Mouse (Mus musculus) hindbrain, embryonic 11.5 days (tissue): ENCODE measurements around the gene Gm29776. TPM values are rescaled to one million over a fixed set of nuclear protein-coding genes. Genes with fewer than 3 reads are reported as not detected.
A peak's percentile ranks its signal among the peaks of the same experiment; 100 is the strongest.

Experiments
- ATAC-seq: fragments of 200-750 bp; cut with Nextera tagmentation; 2 replicates; pipeline ENCODE4 v1.8.0; 2017; ENCODE audit warnings: mild to moderate bottlenecking, moderate TSS enrichment, moderate library complexity; ENCODE audit not compliant: low FRiP score
- DNase-seq: peaks from one replicate; pipeline ENCODE4 v3.0.0-alpha.2; 2015; ENCODE audit warnings: low spot score
- H3K27ac ChIP-seq: fragments of 300-500 bp; sonication (generic); 2 replicates; pipeline ENCODE4 v1.5.1; 2014; ENCODE audit warnings: mild to moderate bottlenecking, low read depth, low read length
- H3K27me3 ChIP-seq: fragments of 300-500 bp; sonication (generic); 2 replicates; pipeline ENCODE4 v1.6.1; 2014; ENCODE audit warnings: mild to moderate bottlenecking, low read length, moderate library complexity, mixed read lengths; ENCODE audit not compliant: control insufficient read depth, insufficient read depth
- H3K36me3 ChIP-seq: fragments of 300-500 bp; sonication (generic); 2 replicates; pipeline ENCODE4 v1.6.1; 2014; ENCODE audit warnings: mild to moderate bottlenecking, low read length, moderate library complexity, mixed read lengths; ENCODE audit not compliant: control insufficient read depth, insufficient read depth
- H3K4me1 ChIP-seq: fragments of 300-500 bp; sonication (generic); replicated peaks from 2 replicates; pipeline ENCODE4 v1.6.1; 2014; ENCODE audit warnings: low read length, mixed read lengths; ENCODE audit not compliant: control insufficient read depth, insufficient read depth
- H3K4me2 ChIP-seq: fragments of 300-500 bp; sonication (generic); replicated peaks from 2 replicates; pipeline ENCODE4 v1.6.1; 2014; ENCODE audit warnings: mild to moderate bottlenecking, low read depth, low read length
- H3K4me3 ChIP-seq: fragments of 300-500 bp; sonication (generic); 2 replicates; pipeline ENCODE4 v1.5.1; 2014; ENCODE audit warnings: low read depth, low read length
- H3K9ac ChIP-seq: fragments of 300-500 bp; sonication (generic); 2 replicates; pipeline ENCODE4 v1.6.1; 2014; ENCODE audit warnings: low read depth, low read length
- H3K9me3 ChIP-seq: fragments of 300-500 bp; sonication (generic); 2 replicates; pipeline ENCODE4 v1.6.1; 2016; ENCODE audit warnings: low read length; ENCODE audit not compliant: control insufficient read depth
- WGBS: fragments of 180-500 bp; shearing (Covaris S2); extraction: QIAGEN DNeasy Blood & Tissue Kit; methylation state at CpG from one replicate; pipeline ENCODE4 v1.1.7; 2014; 5-methylcytosine and 5-hydroxymethylcytosine counted together
- polyA plus RNA-seq: library from polyadenylated mRNA; unstranded; fragments of >200 nt; fragmentation: Nextera tagmentation; extraction: Ambion mirVana; gene quantifications from 2 replicates; pipeline ENCODE4 v1.2.1, GENCODE M21; 2014

Gene Gm29776
- polyA plus RNA-seq, 1 experiment from 2014 or later = 0.06 TPM

- ATAC-seq (no peak), DNase-seq (no peak)
- no peaks in the 10 kb centered on the region for H3K9me3 ChIP-seq
- no peaks in the 10 kb centered on the region for H3K36me3 ChIP-seq
- 48% methylated on average over 3 of the region's 3 CpGs for WGBS
- no peak overlapping the region for H3K4me3 ChIP-seq
- H3K4me1 ChIP-seq = no peaks in the 10 kb centered on the region
- H3K27ac ChIP-seq = no peak overlapping the region
- no peak overlapping the region for H3K9ac ChIP-seq
- H3K4me2 ChIP-seq = no peak overlapping the region
- H3K27me3 ChIP-seq = no peaks in the 10 kb centered on the region
These were observed 953 bp upstream of the Gm29776 start for GRCm38 (mm10) chr14:54699586-54699985.

- DNase-seq (no peak), ATAC-seq (no peak)
- Histone ChIP-seq H3K4me2 (no peak overlapping the region), H3K4me1 (no peaks in the 10 kb centered on the region), H3K4me3 (no peak overlapping the region), H3K27me3 (no peaks in the 10 kb centered on the region), H3K9ac (no peak overlapping the region), H3K27ac (no peak overlapping the region), H3K36me3 (no peaks in the 10 kb centered on the region), H3K9me3 (no peaks in the 10 kb centered on the region)
- WGBS = 88% methylated on average over 4 of the region's 4 CpGs
These were observed 1.9 kb downstream of the Gm29776 start for GRCm38 (mm10) chr14:54696752-54697151.

GRCm38 (mm10) chr14:54695042-54695441 is 3.6 kb downstream of the Gm29776 start:
- Histone ChIP-seq H3K9ac (no peak overlapping the region), H3K9me3 (no peaks in the 10 kb centered on the region), H3K4me1 (no peaks in the 10 kb centered on the region), H3K4me3 (no peak overlapping the region), H3K36me3 (0 out of 2 replicates have a peak, but pooled peaks cover 7% of the 10 kb centered on the region), H3K4me2 (no peak overlapping the region), H3K27me3 (no peaks in the 10 kb centered on the region), H3K27ac (no peak overlapping the region)
- no peak for ATAC-seq
- DNase-seq = no peak
- WGBS = 86% methylated on average over 6 of the region's 6 CpGs

- DNase-seq (no peak), ATAC-seq (no peak)
- no peak overlapping the region for H3K27ac ChIP-seq
- WGBS = 5% methylated on average over 8 of the region's 8 CpGs
- no peaks in the 10 kb centered on the region for H3K9me3 ChIP-seq
- no peaks in the 10 kb centered on the region; the same call in 1 of the 2 replicates for H3K4me1 ChIP-seq
- H3K9ac ChIP-seq = peak overlapping the region; percentile 76
- H3K4me3 ChIP-seq = peak overlapping the region; percentile 84
- H3K36me3 ChIP-seq = 0 out of 2 replicates have a peak, but pooled peaks cover 7% of the 10 kb centered on the region
- no peaks in the 10 kb centered on the region for H3K27me3 ChIP-seq
- peak overlapping the region; percentile 67 for H3K4me2 ChIP-seq
These were observed 11.4 kb downstream of the Gm29776 start for GRCm38 (mm10) chr14:54687251-54687650.

GRCm38 (mm10) chr14:54686522-54687143 is 12.0 kb downstream of the Gm29776 start, which contains the start of gene Acin1:
Gene Acin1, minus strand, starts transcription at chr14:54686931.
- Histone ChIP-seq H3K9ac (peak within 1 kb of the TSS; percentile 94), H3K4me3 (peak within 1 kb of the TSS; percentile 84), H3K36me3 (0 out of 2 replicates have a peak, but pooled peaks cover 7% of the 10 kb centered on the region)

DNA sequence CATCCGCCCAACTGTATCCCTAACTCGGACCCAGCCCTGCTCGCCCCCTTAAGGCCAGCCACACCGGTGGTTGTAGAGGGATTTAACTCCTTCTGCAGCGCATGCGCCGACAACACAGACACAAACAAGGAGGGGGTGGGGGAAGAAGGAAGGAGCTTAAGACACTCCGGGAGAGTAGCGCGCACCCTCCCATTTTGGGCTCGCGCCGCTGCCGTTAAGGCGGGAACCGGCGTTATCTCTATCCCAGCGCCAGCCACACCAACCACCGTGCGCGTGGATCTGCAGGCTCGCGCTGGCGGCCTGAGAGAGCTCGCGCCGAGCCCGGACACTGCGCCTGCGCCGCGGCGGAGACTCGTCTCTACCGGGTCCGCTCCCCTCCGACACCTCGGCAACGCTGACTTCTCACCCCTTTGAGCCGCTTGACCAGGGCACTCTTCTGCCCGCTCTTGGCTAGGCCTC is 12.5 kb downstream of the Gm29776 start, which contains the start of gene 1700123O20Rik:
TSS of gene 1700123O20Rik (plus strand) at position 154 of the 459 bp plus-strand sequence.
- peak within 1 kb of the TSS; percentile 67 for H3K4me2 ChIP-seq
- ATAC-seq (peak; percentile 83), DNase-seq (peak; percentile 88)
- H3K36me3 ChIP-seq = 0 out of 2 replicates have a peak, but pooled peaks cover 7% of the 10 kb centered on the region
- H3K27ac ChIP-seq = peak within 1 kb of the TSS; percentile 92
- H3K4me3 ChIP-seq = peak within 1 kb of the TSS; percentile 84
- 0% methylated on average over 39 of the region's 41 CpGs for WGBS
- H3K9me3 ChIP-seq = no peaks in the 10 kb centered on the region
- peak within 1 kb of the TSS; percentile 94 for H3K9ac ChIP-seq
- no peaks in the 10 kb centered on the region for H3K27me3 ChIP-seq
- no peaks in the 10 kb centered on the region; the same call in 1 of the 2 replicates for H3K4me1 ChIP-seq

More at GRCm38 (mm10) chr14:54686522-54687143, 12.0 kb downstream of the Gm29776 start, which contains the start of gene Acin1:
- under 1% methylated on average over 44 of the region's 44 CpGs for WGBS
- Histone ChIP-seq H3K9me3 (no peaks in the 10 kb centered on the region), H3K27ac (peak within 1 kb of the TSS; percentile 92), H3K4me1 (no peaks in the 10 kb centered on the region; the same call in 1 of the 2 replicates), H3K27me3 (no peaks in the 10 kb centered on the region), H3K4me2 (peak within 1 kb of the TSS; percentile 67)
- DNase-seq = peak; percentile 100
- peak; percentile 98 for ATAC-seq

- ATAC-seq (0 out of 2 replicates have a peak, but pooled peaks have one; percentile 4), DNase-seq (no peak)
- Histone ChIP-seq H3K9ac (peak overlapping the region; percentile 94), H3K4me2 (peak overlapping the region; percentile 64), H3K4me3 (peak overlapping the region; percentile 84), H3K27ac (no peak overlapping the region), H3K9me3 (no peaks in the 10 kb centered on the region), H3K27me3 (no peaks in the 10 kb centered on the region), H3K36me3 (0 out of 2 replicates have a peak, but pooled peaks cover 1% of the 10 kb centered on the region), H3K4me1 (no peaks in the 10 kb centered on the region; the same call in 1 of the 2 replicates)
- WGBS = 13% methylated on average over 8 of the region's 8 CpGs
These were observed 13.2 kb downstream of the Gm29776 start for GRCm38 (mm10) chr14:54685471-54685870.

DNA sequence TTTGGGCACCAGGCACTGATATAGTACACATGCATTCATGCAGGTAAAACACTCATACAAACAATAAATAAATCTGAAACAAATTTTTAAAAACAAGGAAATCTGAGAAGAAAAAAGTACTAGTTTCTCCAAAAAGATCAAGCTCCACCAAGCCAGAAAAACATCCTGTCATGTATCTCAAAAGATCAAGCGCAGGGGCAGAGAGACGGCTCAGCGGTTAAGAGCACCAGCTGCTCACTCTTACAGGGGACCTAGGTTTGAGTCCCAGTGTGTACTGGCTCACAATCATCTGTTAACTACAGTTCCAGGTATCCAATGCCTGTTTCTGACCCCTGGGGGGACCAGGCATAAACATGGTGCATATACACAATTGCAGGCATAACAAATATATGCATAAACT is 16.2 kb downstream of the Gm29776 start:
- no peaks in the 10 kb centered on the region for H3K27me3 ChIP-seq
- WGBS = 96% methylated on average over 3 of the region's 3 CpGs
- H3K36me3 ChIP-seq = no peaks in the 10 kb centered on the region
- H3K27ac ChIP-seq = no peak overlapping the region
- DNase-seq = no peak
- no peaks in the 10 kb centered on the region for H3K9me3 ChIP-seq
- no peak overlapping the region for H3K9ac ChIP-seq
- H3K4me1 ChIP-seq = no peaks in the 10 kb centered on the region
- H3K4me3 ChIP-seq = no peak overlapping the region
- ATAC-seq = no peak
- no peak overlapping the region for H3K4me2 ChIP-seq
